Mouse (Mus musculus) liver, embryonic 14.5 days (tissue): Measurements from ENCODE around the gene Cryzl1. TPM values are rescaled to one million over a fixed set of nuclear protein-coding genes. Genes with fewer than 3 reads are reported as not detected.
"Not testable (repeated sequence)": the region's sequence is repeated elsewhere in the genome, so short reads cannot be mapped to it uniquely, and the experiment has no call there.

Experiments
- ATAC-seq: fragments of 200-750 bp; cut with Nextera tagmentation; 2 replicates; pipeline ENCODE4 v1.8.0; 2017; ENCODE audit warnings: moderate number of reproducible peaks, mild to moderate bottlenecking, moderate library complexity; ENCODE audit not compliant: insufficient read depth
- DNase-seq, 3 experiments: peaks; one replicate each; pipeline ENCODE4 v3.0.0-alpha.2; 2012 to 2013; ENCODE audit warnings: low read depth in 3 of 3, low spot score in 3 of 3
- H3K27ac ChIP-seq: fragments of 300-500 bp; sonication (generic); 2 replicates; pipeline ENCODE4 v1.5.1; 2014; ENCODE audit warnings: moderate library complexity, mild to moderate bottlenecking, control low read depth, inconsistent platforms
- H3K27me3 ChIP-seq: fragments of 300-500 bp; sonication (generic); 2 replicates; pipeline ENCODE4 v1.6.1; 2014; ENCODE audit warnings: mild to moderate bottlenecking, low read length, moderate library complexity; ENCODE audit not compliant: control insufficient read depth, insufficient read depth
- H3K36me3 ChIP-seq: fragments of 300-500 bp; sonication (generic); replicated peaks from 2 replicates; pipeline ENCODE4 v1.6.1; 2014; ENCODE audit warnings: low read depth; ENCODE audit not compliant: control insufficient read depth, insufficient read depth
- H3K4me1 ChIP-seq, 2 experiments: fragments of 200-500 bp in 1 of 2; fragments of 300-500 bp in 1 of 2; sonication (generic) in 1 of 2; replicated peaks; 2 replicates each; pipeline ENCODE4 v1.6.1; 2012 to 2014; ENCODE audit warnings: antibody characterized with exemption in 1 of 2, inconsistent platforms in 1 of 2, low read length in 1 of 2; ENCODE audit not compliant: control insufficient read depth in 2 of 2, insufficient read depth in 2 of 2
- H3K4me2 ChIP-seq: fragments of 300-500 bp; sonication (generic); 2 replicates; pipeline ENCODE4 v1.6.1; 2014; ENCODE audit warnings: low read depth, mild to moderate bottlenecking, control low read depth, moderate library complexity
- H3K4me3 ChIP-seq, 2 experiments: fragments of 200-500 bp in 1 of 2; fragments of 300-500 bp in 1 of 2; sonication (generic) in 1 of 2; 2 replicates each; pipeline ENCODE4 v1.5.1; 2012 to 2014; ENCODE audit warnings: low read depth in 2 of 2, low read length in 2 of 2, mild to moderate bottlenecking in 2 of 2, control low read depth in 1 of 2, inconsistent platforms in 1 of 2, moderate library complexity in 1 of 2; ENCODE audit not compliant: insufficient read depth in 1 of 2
- H3K9ac ChIP-seq: fragments of 300-500 bp; sonication (generic); replicated peaks from 2 replicates; pipeline ENCODE4 v1.6.1; 2014; ENCODE audit warnings: mild to moderate bottlenecking, control low read depth, moderate library complexity
- H3K9me3 ChIP-seq: fragments of 300-500 bp; sonication (generic); 2 replicates; pipeline ENCODE4 v1.6.1; 2016; ENCODE audit warnings: low read length, mixed read lengths; ENCODE audit not compliant: control insufficient read depth
- CTCF ChIP-seq: IDR thresholded peaks from 2 replicates; pipeline ENCODE4 v1.5.1; 2016; ENCODE audit warnings: antibody characterized with exemption, low read depth, control low read depth
- EP300 ChIP-seq: IDR thresholded peaks from 2 replicates; pipeline ENCODE4 v1.6.1; 2016; ENCODE audit warnings: antibody characterized with exemption, low read depth
- WGBS: fragments of 180-500 bp; shearing (Covaris S2); extraction: QIAGEN DNeasy Blood & Tissue Kit; methylation state at CpG from one replicate; pipeline ENCODE4 v1.1.7; 2014; ENCODE audit not compliant: insufficient replicate concordance; 5-methylcytosine and 5-hydroxymethylcytosine counted together
- polyA plus RNA-seq, 2 experiments: library from polyadenylated mRNA; depleted of rRNA in 1 of 2; stranded (reverse) in 1 of 2; unstranded in 1 of 2; fragments of >200 nt; fragmentation: Nextera tagmentation in 1 of 2; extraction: Ambion mirVana in 1 of 2; gene quantifications; 2 replicates each; pipeline versions ENCODE4 v1.2.1 to v1.2.3; 2012 to 2014

Cryzl1 gene
- polyA plus RNA-seq, 2 experiments: 17.9 to 29.7 TPM

- peak; percentile 86 to 89 (median 87) for DNase-seq
- peaks cover 10 to 13% of the 10 kb centered on the region in 2 experiments for H3K4me1 ChIP-seq
Measured at GRCm38 (mm10) chr16:91646681-91647419, 81.9 kb downstream of the Cryzl1 start, which contains the start of gene Gart. Gene Gart, minus strand, starts transcription at chr16:91646952.

GRCm38 (mm10) chr16:91645995-91646602 is 82.7 kb downstream of the Cryzl1 start:
- Histone ChIP-seq H3K36me3 (peaks cover 20% of the 10 kb centered on the region), H3K27ac (peak overlapping the region; percentile 67), H3K9ac (peak overlapping the region; percentile 80), H3K4me2 (peak overlapping the region; percentile 99), H3K9me3 (no peaks in the 10 kb centered on the region), H3K4me1 (peaks cover 10 to 13% of the 10 kb centered on the region in 2 experiments), H3K27me3 (no peaks in the 10 kb centered on the region), H3K4me3 (peak overlapping the region; percentile 81 to 88)
- TF ChIP-seq EP300: no peak
- peak; percentile 35; the same call in 1 of the 2 replicates for TF ChIP-seq CTCF
- WGBS: 0% methylated on average over 11 of the region's 11 CpGs
- ATAC-seq (no peak), DNase-seq (peak; percentile 51 to 65 (median 56))

More at GRCm38 (mm10) chr16:91646681-91647419, 81.9 kb downstream of the Cryzl1 start, which contains the start of gene Gart:
- peak within 1 kb of the TSS; percentile 85 to 88 for H3K4me3 ChIP-seq
- H3K27ac ChIP-seq: peak within 1 kb of the TSS; percentile 97
- under 1% methylated on average over 59 of the region's 59 CpGs for WGBS
- no peak for TF ChIP-seq EP300
- 0 out of 2 replicates have a peak, but pooled peaks have one; percentile 2 for TF ChIP-seq CTCF
- ATAC-seq: peak; percentile 81
- no peaks in the 10 kb centered on the region for H3K9me3 ChIP-seq
- H3K4me2 ChIP-seq: peak within 1 kb of the TSS; percentile 99
- peak within 1 kb of the TSS; percentile 95 for H3K9ac ChIP-seq
- peaks cover 15% of the 10 kb centered on the region for H3K36me3 ChIP-seq
- no peaks in the 10 kb centered on the region for H3K27me3 ChIP-seq

GRCm38 (mm10) chr16:91645420-91645819 is 83.4 kb downstream of the Cryzl1 start:
- H3K4me3 ChIP-seq: peak overlapping the region in 1 of 2 experiments; percentile 88; a peak in 2 of 4 replicates
- H3K27me3 ChIP-seq, ATAC-seq, H3K9me3 ChIP-seq, DNase-seq, H3K27ac ChIP-seq, H3K9ac ChIP-seq: not testable (repeated sequence)
- peaks cover 10 to 13% of the 10 kb centered on the region in 2 experiments for H3K4me1 ChIP-seq
- WGBS: no CpG with 5 or more reads among the region's 2 CpGs
- peak overlapping the region; percentile 99 for H3K4me2 ChIP-seq
- peaks cover 22% of the 10 kb centered on the region for H3K36me3 ChIP-seq

GRCm38 (mm10) chr16:91644901-91645300 is 83.9 kb downstream of the Cryzl1 start:
- WGBS: 42% methylated on average over 2 of the region's 2 CpGs
- Histone ChIP-seq H3K4me2 (peak overlapping the region; percentile 99), H3K9me3 (no peaks in the 10 kb centered on the region), H3K27ac (no peak overlapping the region), H3K27me3 (no peaks in the 10 kb centered on the region), H3K9ac (peak overlapping the region; percentile 23; the same call in 1 of the 2 replicates), H3K4me1 (peaks cover 10 to 11% of the 10 kb centered on the region in 2 experiments), H3K4me3 (peak overlapping the region in 1 of 2 experiments; percentile 20; a peak in 1 of 4 replicates), H3K36me3 (peaks cover 27% of the 10 kb centered on the region)
- no peak for DNase-seq
- no peak for ATAC-seq
- no peak for TF ChIP-seq CTCF
- TF ChIP-seq EP300: no peak

DNA sequence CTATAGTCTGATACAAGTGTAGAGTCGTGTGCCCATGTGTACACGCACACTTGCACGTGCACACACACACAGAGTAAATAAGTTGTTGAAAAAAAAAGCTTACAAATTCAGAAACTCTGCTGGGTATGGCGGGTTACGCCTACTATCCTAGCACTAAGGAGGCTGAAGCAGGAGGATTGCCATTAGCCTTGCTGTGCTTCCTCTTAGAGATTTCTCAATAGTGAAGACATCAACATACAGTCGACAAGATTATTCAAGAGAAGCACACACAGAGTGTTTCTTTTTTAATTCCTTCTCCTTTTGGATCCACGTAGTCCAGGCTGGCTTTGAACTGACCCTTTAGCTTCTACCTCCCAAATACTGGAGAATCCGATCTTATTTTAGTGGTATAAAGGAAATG is 88.6 kb downstream of the Cryzl1 start:
- no peak overlapping the region for H3K4me3 ChIP-seq
- peaks cover 69% of the 10 kb centered on the region for H3K36me3 ChIP-seq
- peaks cover 5 to 7% of the 10 kb centered on the region in 2 experiments; a peak in 3 of 4 replicates for H3K4me1 ChIP-seq
- no peak overlapping the region for H3K4me2 ChIP-seq
- TF ChIP-seq EP300 (no peak), CTCF (no peak)
- H3K9ac ChIP-seq: no peak overlapping the region
- H3K27ac ChIP-seq: no peak overlapping the region
- DNase-seq: no peak
- no peaks in the 10 kb centered on the region for H3K9me3 ChIP-seq
- no peak for ATAC-seq
- no peaks in the 10 kb centered on the region for H3K27me3 ChIP-seq
- WGBS: 87% methylated on average over 8 of the region's 8 CpGs
